Mouse (Mus musculus): Measurements from ENCODE around the gene Map3k21. TPM values are rescaled to one million over a fixed set of nuclear protein-coding genes. Genes with fewer than 3 reads are reported as not detected.

The Map3k21 gene
- polyA plus RNA-seq, 1 experiment from 2014 or later, result 0.64 TPM

DNA sequence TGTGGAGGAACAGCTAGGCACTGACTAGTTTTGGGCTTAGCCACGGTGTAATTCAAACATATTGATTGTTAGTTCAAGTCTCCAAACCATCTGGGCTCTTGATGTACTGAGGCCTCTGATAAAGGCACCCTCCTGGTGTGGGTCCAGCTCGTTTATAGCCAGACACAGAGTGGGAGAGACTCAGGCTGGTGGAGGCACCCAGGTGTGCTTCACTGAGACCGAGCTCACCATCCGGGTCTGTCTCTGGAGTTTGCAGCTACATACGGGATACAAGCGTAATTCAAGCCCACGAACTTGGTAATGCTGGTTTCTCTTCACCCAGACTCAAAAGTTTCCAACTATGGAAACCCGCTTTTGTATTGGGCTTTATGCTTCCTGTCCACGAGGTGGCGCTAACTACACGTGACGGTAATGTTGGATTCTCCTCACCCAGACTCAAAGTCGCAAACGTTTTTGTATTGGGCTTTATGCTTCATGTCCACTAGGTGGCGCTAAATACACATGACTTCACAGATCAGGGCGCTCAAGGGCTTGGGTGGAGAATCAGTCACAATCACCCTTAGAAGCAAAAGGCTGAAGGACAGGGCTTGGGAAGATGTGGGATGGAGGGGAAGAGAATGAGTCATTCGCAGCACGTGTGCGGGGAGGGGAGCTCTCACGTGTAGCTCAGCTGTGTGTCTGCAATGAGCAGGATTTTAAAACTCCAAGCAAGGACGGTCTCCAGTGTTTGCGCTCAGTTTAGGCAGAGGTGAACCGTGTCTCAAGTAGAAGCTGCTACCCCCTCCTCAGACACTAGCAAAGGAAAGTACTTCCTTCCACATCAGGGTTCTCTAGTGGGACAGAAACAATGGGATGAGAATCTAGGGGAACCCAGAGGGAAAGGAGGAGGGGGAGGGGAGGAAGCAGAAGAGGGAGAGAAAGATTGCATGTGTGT, 40.0 kb downstream of the Map3k21 start:
- no peak overlapping the region for H3K4me2 ChIP-seq (ENCODE audit: low read depth, low read length)
- peak; percentile 89 for ATAC-seq (ENCODE audit: low read depth)
- 20% methylated on average over 23 of the region's 23 CpGs for WGBS

DNA sequence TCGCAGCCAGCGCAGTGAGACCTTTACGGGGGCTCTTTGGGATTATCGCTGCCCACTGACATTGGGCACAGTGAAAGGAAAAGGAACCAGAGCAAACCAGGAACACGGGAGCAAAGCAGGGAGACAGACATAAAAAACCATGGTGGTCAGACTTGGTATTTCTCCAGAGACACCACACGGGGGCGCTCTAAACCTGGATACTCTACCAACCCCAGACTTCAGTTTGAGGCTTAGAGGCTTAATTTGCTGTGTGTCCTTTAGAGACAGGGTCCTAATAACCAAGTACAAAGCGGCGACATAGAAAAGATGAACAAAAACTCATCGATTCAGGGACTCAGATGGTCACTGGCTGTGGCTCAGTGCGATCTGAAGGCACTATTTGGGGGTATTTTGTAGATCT, 45.4 kb downstream of the Map3k21 start:
- H3K4me1 ChIP-seq (ENCODE audit: control insufficient read depth, insufficient read depth, low read length), result no peaks in the 10 kb centered on the region
- no peaks in the 10 kb centered on the region for H3K27me3 ChIP-seq (replicated peaks; ENCODE audit: control insufficient read depth, insufficient read depth, low read length)
- peak overlapping the region; percentile 26; the same call in 1 of the 2 replicates for H3K9ac ChIP-seq (ENCODE audit: low read depth, low read length)
- 11% methylated on average over 11 of the region's 11 CpGs for WGBS
- peak; percentile 71 for DNase-seq (ENCODE audit: low spot score)
- no peaks in the 10 kb centered on the region for H3K36me3 ChIP-seq (ENCODE audit: control insufficient read depth, insufficient read depth, low read length)
- peaks cover 4% of the 10 kb centered on the region; the same call in 1 of the 2 replicates for H3K9me3 ChIP-seq (ENCODE audit: control insufficient read depth, low read length)
- H3K4me3 ChIP-seq (ENCODE audit: low read depth, low read length), result no peak overlapping the region
- H3K27ac ChIP-seq (replicated peaks; ENCODE audit: low read depth, low read length), result no peak overlapping the region
- peak overlapping the region; percentile 30; the same call in 1 of the 2 replicates for H3K4me2 ChIP-seq (ENCODE audit: low read depth, low read length)
- ATAC-seq (ENCODE audit: low read depth), result no peak

More for the DNA sequence above, 40.0 kb downstream of the Map3k21 start:
- H3K4me1 ChIP-seq (ENCODE audit: control insufficient read depth, insufficient read depth, low read length), result no peaks in the 10 kb centered on the region
- no peaks in the 10 kb centered on the region for H3K9me3 ChIP-seq (ENCODE audit: control insufficient read depth, low read length)
- H3K27me3 ChIP-seq (replicated peaks; ENCODE audit: control insufficient read depth, insufficient read depth, low read length), result no peaks in the 10 kb centered on the region
- DNase-seq (ENCODE audit: low spot score), result peak; percentile 97
- no peak overlapping the region for H3K4me3 ChIP-seq (ENCODE audit: low read depth, low read length)
- H3K36me3 ChIP-seq (ENCODE audit: control insufficient read depth, insufficient read depth, low read length), result no peaks in the 10 kb centered on the region
- no peak overlapping the region for H3K9ac ChIP-seq (ENCODE audit: low read depth, low read length)
- no peak overlapping the region for H3K27ac ChIP-seq (replicated peaks; ENCODE audit: low read depth, low read length)

DNA sequence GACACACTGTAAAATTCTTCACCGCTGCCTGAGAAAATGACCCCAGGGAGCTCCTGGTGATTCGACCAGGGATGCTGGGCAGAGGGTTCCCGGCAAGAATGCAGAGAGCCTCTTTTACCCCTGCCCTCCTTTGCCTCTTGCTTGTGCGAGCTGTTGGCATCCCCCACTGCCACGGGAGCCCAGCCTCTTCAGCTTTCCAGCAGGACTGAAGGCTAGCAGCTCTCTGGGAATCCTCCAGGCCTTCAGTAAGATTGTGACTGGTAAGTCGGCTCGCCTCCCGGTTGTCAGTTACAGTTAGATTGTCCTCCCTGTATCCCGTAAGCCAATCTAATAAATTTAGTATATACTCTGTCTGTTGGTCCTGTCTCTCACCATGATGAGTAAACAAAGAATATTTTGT, 46.5 kb downstream of the Map3k21 start:
- 75% methylated on average over 9 of the region's 9 CpGs for WGBS
- ATAC-seq (ENCODE audit: low read depth), result no peak
- no peaks in the 10 kb centered on the region for H3K4me1 ChIP-seq (ENCODE audit: control insufficient read depth, insufficient read depth, low read length)

DNA sequence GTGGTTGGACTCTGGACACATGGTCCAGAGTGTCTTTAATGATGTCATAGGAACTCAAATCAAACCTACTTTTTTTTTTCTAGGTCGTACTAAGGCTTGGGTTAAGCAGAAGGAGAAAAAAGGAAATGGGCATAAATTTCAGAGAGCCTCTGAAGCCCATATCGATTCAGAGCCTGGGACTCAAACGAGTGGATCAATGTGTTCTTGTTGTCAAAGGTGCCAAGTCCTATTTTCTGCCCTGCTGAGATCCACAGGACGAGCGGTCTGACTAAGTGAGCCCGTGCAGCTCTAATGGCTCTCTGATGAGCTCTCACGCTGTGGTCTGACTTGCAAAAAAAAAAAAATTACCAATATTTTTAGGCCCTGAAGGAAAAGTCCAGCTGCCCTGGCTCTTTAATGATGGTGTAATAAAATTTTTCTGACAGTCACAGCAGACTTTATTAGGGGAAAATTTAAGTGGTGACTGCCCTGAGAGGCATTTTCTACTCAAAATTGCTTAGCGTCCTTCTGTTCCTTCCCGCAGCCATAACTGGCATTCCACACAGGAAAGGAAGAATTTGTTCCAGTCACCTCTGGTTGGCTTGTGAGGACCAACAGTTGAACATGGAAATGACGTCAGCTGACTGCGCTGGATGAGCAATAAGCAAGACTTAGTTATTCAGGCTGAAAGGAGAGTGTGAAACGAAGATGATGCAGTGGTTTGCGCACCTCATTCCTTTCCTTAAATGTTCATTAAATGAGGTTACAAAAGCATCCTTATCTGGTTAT, 47.2 kb downstream of the Map3k21 start:
- 67% methylated on average over 13 of the region's 13 CpGs for WGBS
- H3K4me1 ChIP-seq (ENCODE audit: control insufficient read depth, insufficient read depth, low read length), result no peaks in the 10 kb centered on the region
- H3K9ac ChIP-seq (ENCODE audit: low read depth, low read length), result no peak overlapping the region
- H3K4me3 ChIP-seq (ENCODE audit: low read depth, low read length), result no peak overlapping the region
- peaks cover 2% of the 10 kb centered on the region; the same call in 1 of the 2 replicates for H3K27me3 ChIP-seq (replicated peaks; ENCODE audit: control insufficient read depth, insufficient read depth, low read length)
- no peak for ATAC-seq (ENCODE audit: low read depth)
- peak; percentile 18 for DNase-seq (ENCODE audit: low spot score)
- peaks cover 13% of the 10 kb centered on the region; the same call in 1 of the 2 replicates for H3K9me3 ChIP-seq (ENCODE audit: control insufficient read depth, low read length)
- H3K27ac ChIP-seq (replicated peaks; ENCODE audit: low read depth, low read length), result no peak overlapping the region
- H3K36me3 ChIP-seq (ENCODE audit: control insufficient read depth, insufficient read depth, low read length), result no peaks in the 10 kb centered on the region
- H3K4me2 ChIP-seq (ENCODE audit: low read depth, low read length), result no peak overlapping the region

More for the DNA sequence above, 46.5 kb downstream of the Map3k21 start:
- DNase-seq (ENCODE audit: low spot score), result no peak
- H3K4me2 ChIP-seq (ENCODE audit: low read depth, low read length), result no peak overlapping the region
- no peaks in the 10 kb centered on the region; the same call in 1 of the 2 replicates for H3K27me3 ChIP-seq (replicated peaks; ENCODE audit: control insufficient read depth, insufficient read depth, low read length)
- H3K36me3 ChIP-seq (ENCODE audit: control insufficient read depth, insufficient read depth, low read length), result no peaks in the 10 kb centered on the region
- peaks cover 13% of the 10 kb centered on the region; the same call in 1 of the 2 replicates for H3K9me3 ChIP-seq (ENCODE audit: control insufficient read depth, low read length)
- no peak overlapping the region for H3K9ac ChIP-seq (ENCODE audit: low read depth, low read length)
- no peak overlapping the region for H3K4me3 ChIP-seq (ENCODE audit: low read depth, low read length)
- H3K27ac ChIP-seq (replicated peaks; ENCODE audit: low read depth, low read length), result no peak overlapping the region

DNA sequence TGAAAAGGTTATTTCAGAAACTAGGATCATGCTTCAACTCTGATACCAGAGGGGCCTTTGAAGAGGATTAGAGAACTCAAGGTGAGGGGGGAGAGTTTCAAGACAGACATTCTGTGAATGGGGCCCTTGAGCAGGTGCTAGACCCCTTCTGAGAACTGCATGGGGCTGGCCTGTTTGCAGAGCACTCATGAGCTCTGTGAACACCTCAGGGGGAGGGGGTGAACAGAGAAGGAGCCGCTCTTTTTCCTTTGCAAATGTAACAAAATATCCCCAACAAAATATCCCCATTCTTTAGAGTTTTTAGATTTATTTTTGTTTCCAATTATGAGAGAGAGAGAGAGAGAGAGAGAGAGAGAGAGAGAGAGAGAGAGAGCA, 47.7 kb downstream of the Map3k21 start:
- H3K4me3 ChIP-seq (ENCODE audit: low read depth, low read length), result no peak overlapping the region
- H3K27ac ChIP-seq (replicated peaks; ENCODE audit: low read depth, low read length), result no peak overlapping the region
- peaks cover 6% of the 10 kb centered on the region for H3K27me3 ChIP-seq (replicated peaks; ENCODE audit: control insufficient read depth, insufficient read depth, low read length)
- no peaks in the 10 kb centered on the region for H3K4me1 ChIP-seq (ENCODE audit: control insufficient read depth, insufficient read depth, low read length)
- 13% methylated on average over 1 of the region's 1 CpGs for WGBS
- H3K4me2 ChIP-seq (ENCODE audit: low read depth, low read length), result no peak overlapping the region
- H3K9me3 ChIP-seq (ENCODE audit: control insufficient read depth, low read length), result peaks cover 13% of the 10 kb centered on the region; the same call in 1 of the 2 replicates
- no peak overlapping the region for H3K9ac ChIP-seq (ENCODE audit: low read depth, low read length)
- DNase-seq (ENCODE audit: low spot score) (no peak), ATAC-seq (ENCODE audit: low read depth) (no peak)
- H3K36me3 ChIP-seq (ENCODE audit: control insufficient read depth, insufficient read depth, low read length), result no peaks in the 10 kb centered on the region

DNA sequence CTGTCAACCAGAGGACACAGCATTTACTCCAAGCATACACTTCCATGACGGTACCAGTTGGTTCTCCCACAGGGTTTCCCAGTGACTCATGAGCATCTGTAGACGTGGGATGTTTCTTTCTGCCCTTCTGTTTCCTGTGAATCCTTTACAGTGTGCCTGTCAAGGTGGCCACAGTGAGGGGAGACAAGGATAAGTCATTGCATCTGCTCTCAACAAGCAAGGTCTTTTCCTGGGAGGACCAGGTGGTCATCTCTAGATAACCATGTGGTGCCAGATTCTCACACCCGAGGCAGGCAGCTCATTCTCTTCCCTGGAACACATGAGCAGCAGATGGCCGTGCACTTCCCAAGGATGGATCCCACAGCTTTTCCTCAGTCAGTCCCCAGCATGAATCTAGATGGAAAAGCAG, 49.1 kb downstream of the Map3k21 start:
- 40% methylated on average over 4 of the region's 4 CpGs for WGBS
- H3K9ac ChIP-seq (ENCODE audit: low read depth, low read length), result no peak overlapping the region
- H3K27me3 ChIP-seq (replicated peaks; ENCODE audit: control insufficient read depth, insufficient read depth, low read length), result peaks cover 16% of the 10 kb centered on the region
- H3K4me2 ChIP-seq (ENCODE audit: low read depth, low read length), result no peak overlapping the region
- DNase-seq (ENCODE audit: low spot score) (no peak), ATAC-seq (ENCODE audit: low read depth) (no peak)
- no peak overlapping the region for H3K27ac ChIP-seq (replicated peaks; ENCODE audit: low read depth, low read length)
- no peaks in the 10 kb centered on the region for H3K36me3 ChIP-seq (ENCODE audit: control insufficient read depth, insufficient read depth, low read length)
- no peak overlapping the region for H3K4me3 ChIP-seq (ENCODE audit: low read depth, low read length)
- H3K4me1 ChIP-seq (ENCODE audit: control insufficient read depth, insufficient read depth, low read length), result no peaks in the 10 kb centered on the region; the same call in 1 of the 2 replicates
- H3K9me3 ChIP-seq (ENCODE audit: control insufficient read depth, low read length), result peaks cover 13% of the 10 kb centered on the region; the same call in 1 of the 2 replicates

DNA sequence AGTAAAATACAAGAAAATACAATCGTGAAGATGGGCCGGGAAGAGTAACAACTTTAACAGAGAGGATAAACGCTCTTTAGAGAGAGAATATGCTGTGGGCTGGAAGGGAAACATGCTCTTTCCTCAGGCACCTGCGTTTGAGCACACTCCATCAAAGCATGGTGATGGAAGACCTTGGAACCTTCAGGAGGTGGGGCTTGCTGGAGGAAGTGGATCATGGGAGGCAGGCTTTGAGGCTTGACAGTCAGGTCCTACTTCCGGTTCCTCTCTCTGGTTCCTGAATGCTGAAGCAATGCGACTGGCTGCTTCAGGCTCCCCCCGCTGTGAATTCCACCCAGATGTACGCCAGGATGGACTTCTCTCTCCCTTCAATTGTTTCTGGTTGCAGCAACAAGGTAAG, 49.8 kb downstream of the Map3k21 start:
- Histone ChIP-seq H3K27ac (replicated peaks; ENCODE audit: low read depth, low read length) (no peak overlapping the region), H3K4me2 (ENCODE audit: low read depth, low read length) (no peak overlapping the region), H3K27me3 (replicated peaks; ENCODE audit: control insufficient read depth, insufficient read depth, low read length) (peaks cover 16% of the 10 kb centered on the region), H3K9me3 (ENCODE audit: control insufficient read depth, low read length) (peaks cover 13% of the 10 kb centered on the region; the same call in 1 of the 2 replicates), H3K4me1 (ENCODE audit: control insufficient read depth, insufficient read depth, low read length) (no peaks in the 10 kb centered on the region; the same call in 1 of the 2 replicates), H3K9ac (ENCODE audit: low read depth, low read length) (no peak overlapping the region), H3K36me3 (ENCODE audit: control insufficient read depth, insufficient read depth, low read length) (no peaks in the 10 kb centered on the region), H3K4me3 (ENCODE audit: low read depth, low read length) (no peak overlapping the region)
- ATAC-seq (ENCODE audit: low read depth) (no peak), DNase-seq (ENCODE audit: low spot score) (no peak)
- WGBS, result 80% methylated on average over 8 of the region's 8 CpGs

DNA sequence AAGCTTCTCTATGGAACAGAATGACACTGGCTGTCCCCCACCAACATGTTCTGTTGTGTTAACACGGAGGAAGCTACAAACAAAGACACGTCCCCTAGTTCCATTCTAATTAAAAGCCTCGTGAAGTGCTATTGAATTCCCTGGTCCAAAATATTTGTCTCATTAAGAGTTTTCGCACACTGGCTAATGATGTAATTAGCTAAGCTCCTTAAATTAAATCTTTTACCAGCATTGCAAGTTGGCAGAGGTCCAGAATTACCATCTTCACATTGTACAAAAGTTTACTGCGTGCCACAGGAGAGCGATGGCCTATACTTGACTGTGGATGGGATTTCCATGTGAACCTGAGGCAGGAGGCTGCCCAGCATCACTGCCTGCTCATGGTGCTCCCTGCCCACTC, 51.5 kb downstream of the Map3k21 start:
- WGBS, result 86% methylated on average over 6 of the region's 6 CpGs
- H3K9me3 ChIP-seq (ENCODE audit: control insufficient read depth, low read length), result peaks cover 13% of the 10 kb centered on the region; the same call in 1 of the 2 replicates
- H3K4me2 ChIP-seq (ENCODE audit: low read depth, low read length), result no peak overlapping the region
- no peak for DNase-seq (ENCODE audit: low spot score)
- H3K36me3 ChIP-seq (ENCODE audit: control insufficient read depth, insufficient read depth, low read length), result no peaks in the 10 kb centered on the region
- H3K9ac ChIP-seq (ENCODE audit: low read depth, low read length), result no peak overlapping the region
- peaks cover 16% of the 10 kb centered on the region for H3K27me3 ChIP-seq (replicated peaks; ENCODE audit: control insufficient read depth, insufficient read depth, low read length)
- H3K4me1 ChIP-seq (ENCODE audit: control insufficient read depth, insufficient read depth, low read length), result no peaks in the 10 kb centered on the region; the same call in 1 of the 2 replicates
- no peak overlapping the region for H3K4me3 ChIP-seq (ENCODE audit: low read depth, low read length)
- ATAC-seq (ENCODE audit: low read depth), result no peak
- H3K27ac ChIP-seq (replicated peaks; ENCODE audit: low read depth, low read length), result no peak overlapping the region
